Mouse (Mus musculus) heart, postnatal 14 days (tissue): ENCODE data around the gene Fxyd7. TPM values are rescaled to one million over a fixed set of nuclear protein-coding genes. Genes with fewer than 3 reads are reported as not detected.

Experiments used
- DNase-seq, 2 experiments: peaks; one replicate each; pipeline ENCODE4 v3.0.0; 2021 to 2022
- intact Hi-C: fragments of 180-260 bp; cut with DNase I; formaldehyde crosslinking; loops from one replicate; pipeline ENCODE4 v1.15.1; 2025
- long read RNA-seq, 2 experiments: library from polyadenylated mRNA; stranded (forward); transcript quantifications; one replicate each; pipeline ENCODE4 v2.0.0; 2021
- total RNA-seq, 2 experiments: library from RNA; stranded (reverse); gene quantifications; 2 replicates each; pipeline ENCODE4 v1.2.3; 2021

The Fxyd7 gene
- total RNA-seq, result 1 to 10 TPM; 1.1 to 1.3 TPM
- long read RNA-seq, experiment 1, partial matches to known transcripts, result 0 of 1 reads
- long read RNA-seq, experiment 1, other reads (novel, unspliced or antisense), result 0 of 1 reads
- long read RNA-seq, experiment 2, partial matches to known transcripts, result 0 of 1 reads
- long read RNA-seq, experiment 2, other reads (novel, unspliced or antisense), result 0 of 1 reads

GRCm38 (mm10) chr7:31051321-31052021, at the start of gene Fxyd7:
Fxyd7 (minus strand) TSS chr7:31051467.
- DNase-seq, result no peak
- intact Hi-C loops, result no loop called here

GRCm38 (mm10) chr7:31100786-31101185, 49.5 kb upstream of the Fxyd7 start:
- intact Hi-C loops, result no loop called here
- no peak for DNase-seq

- intact Hi-C loops, result no loop called here
- DNase-seq, result no peak
Measured at GRCm38 (mm10) chr7:31099612-31099982, 48.3 kb upstream of the Fxyd7 start.

GRCm38 (mm10) chr7:31098697-31099611, 47.7 kb upstream of the Fxyd7 start:
- DNase-seq, result peak in 1 of 2 experiments; percentile 47
- intact Hi-C loops, result no loop called here

- DNase-seq, result peak; percentile 92 to 95
- intact Hi-C loops, result loop anchor here (1.0 kb wide), 1 partner anchor 38 kb away; the partner anchor contains the start of gene Lgi4
Measured at GRCm38 (mm10) chr7:31097583-31098248, 46.4 kb upstream of the Fxyd7 start.

GRCm38 (mm10) chr7:31096892-31097564, 45.8 kb upstream of the Fxyd7 start:
- DNase-seq, result no peak
- intact Hi-C loops, result loop anchor here (1.0 kb wide), 1 partner anchor 38 kb away; the partner anchor contains the start of gene Lgi4

GRCm38 (mm10) chr7:31094774-31095501, 43.7 kb upstream of the Fxyd7 start:
- intact Hi-C loops, result no loop called here
- DNase-seq, result no peak

- intact Hi-C loops, result no loop called here
- no peak for DNase-seq
Measured at GRCm38 (mm10) chr7:31089721-31090120, 38.5 kb upstream of the Fxyd7 start.

- DNase-seq, result no peak
- intact Hi-C loops, result no loop called here
Measured at GRCm38 (mm10) chr7:31088206-31088605, 36.9 kb upstream of the Fxyd7 start.

GRCm38 (mm10) chr7:31087262-31087661, 36.0 kb upstream of the Fxyd7 start:
- intact Hi-C loops, result no loop called here
- no peak for DNase-seq

GRCm38 (mm10) chr7:31086175-31086755, 35.0 kb upstream of the Fxyd7 start:
- DNase-seq, result no peak
- intact Hi-C loops, result no loop called here

GRCm38 (mm10) chr7:31085171-31085570, 33.9 kb upstream of the Fxyd7 start:
- intact Hi-C loops, result no loop called here

GRCm38 (mm10) chr7:31084140-31084539, 32.9 kb upstream of the Fxyd7 start:
- intact Hi-C loops, result no loop called here
- no peak for DNase-seq

More at GRCm38 (mm10) chr7:31085171-31085570, 33.9 kb upstream of the Fxyd7 start:
- DNase-seq, result peak; percentile 54 to 60

- peak; percentile 75 to 76 for DNase-seq
- intact Hi-C loops, result no loop called here
Measured at GRCm38 (mm10) chr7:31082831-31083588, 31.7 kb upstream of the Fxyd7 start.

- no peak for DNase-seq
- intact Hi-C loops, result no loop called here
Measured at GRCm38 (mm10) chr7:31082106-31082505, 30.8 kb upstream of the Fxyd7 start.

- intact Hi-C loops, result no loop called here
- no peak for DNase-seq
Measured at GRCm38 (mm10) chr7:31081106-31081505, 29.8 kb upstream of the Fxyd7 start.

- intact Hi-C loops, result no loop called here
- DNase-seq, result no peak
Measured at GRCm38 (mm10) chr7:31080611-31081010, 29.3 kb upstream of the Fxyd7 start.

- intact Hi-C loops, result loop anchor here (10.0 kb wide), 1 partner anchor 205 kb away; no protein-coding TSS in a partner anchor
- DNase-seq, result no peak
Measured at GRCm38 (mm10) chr7:31079670-31080069, 28.4 kb upstream of the Fxyd7 start.
